Mouse (Mus musculus) lung, postnatal 10 days (tissue): Measurements from ENCODE around the gene Adgrg4.

Experiments
- DNase-seq: peaks from one replicate; pipeline ENCODE4 v3.0.0; 2021

Adgrg4 gene

GRCm38 (mm10) chrX:56869863-56870262 is at the start of gene Adgrg4:
Gene Adgrg4, plus strand, starts transcription at chrX:56870163.
- no peak for DNase-seq

GRCm38 (mm10) chrX:56821765-56822603 is 48.0 kb upstream of the Adgrg4 start, which contains the start of gene Map7d3:
Gene Map7d3, minus strand, starts transcription at chrX:56822326.
- DNase-seq, result peak; percentile 9

GRCm38 (mm10) chrX:56827492-56827891 is 42.5 kb upstream of the Adgrg4 start:
- DNase-seq, result no peak

- DNase-seq, result no peak
Measured at GRCm38 (mm10) chrX:56835842-56836241, 34.1 kb upstream of the Adgrg4 start.

- peak; percentile 20 for DNase-seq
Measured at GRCm38 (mm10) chrX:56839369-56839768, 30.6 kb upstream of the Adgrg4 start.

- no peak for DNase-seq
Measured at GRCm38 (mm10) chrX:56841255-56841654, 28.7 kb upstream of the Adgrg4 start.

- DNase-seq, result no peak
Measured at GRCm38 (mm10) chrX:57012891-57013290, 142.9 kb downstream of the Adgrg4 start.

GRCm38 (mm10) chrX:57042774-57043173 is 172.8 kb downstream of the Adgrg4 start, which contains the start of gene Brs3:
Gene Brs3, plus strand, starts transcription at chrX:57043074.
- no peak for DNase-seq

- no peak for DNase-seq
Measured at GRCm38 (mm10) chrX:57043869-57044268, 173.9 kb downstream of the Adgrg4 start.
